ENCODE assay signal across 8 mouse cellular contexts in genomic region chr4:106838548-106839253, GRCm38 (mm10). TPM values are rescaled to one million over a fixed set of nuclear protein-coding genes. Genes with fewer than 3 reads are reported as not detected.
DNase-seq lines count a peak whose midpoint lies in the region; ATAC-seq lines count a peak whose summit lies in the region.

No protein-coding gene starts in this region.

- H3K4me2 ChIP-seq in hindbrain, embryonic 14.5 days (replicated peaks) = peak overlapping the region; percentile 100

- DNase-seq in R1 (ENCODE audit: low read depth, low spot score) = peak; percentile 89
- DNase-seq in cerebellum, postnatal 14 days = peak; percentile 99
- peak; percentile 91 to 94 for DNase-seq in frontal cortex, postnatal 25 days (ENCODE audit: low spot score in 2 of 2)
- peak; percentile 93 for DNase-seq in hindbrain, embryonic 14.5 days (ENCODE audit: low spot score)
- peak; percentile 84 for DNase-seq in left cerebral cortex, adult 11 months (ENCODE audit: low spot score)
- DNase-seq in lung, postnatal 36 days = peak; percentile 94
- DNase-seq in retina, embryonic 14.5 days (ENCODE audit: low spot score) = peak; percentile 96
- DNase-seq in thymus, postnatal 4 days = peak; percentile 100

- whole genome bisulfite sequencing in hindbrain, embryonic 14.5 days = 2% methylated on average over 36 of the region's 36 CpGs

- H3K4me3 ChIP-seq in hindbrain, embryonic 14.5 days (replicated peaks; ENCODE audit: low read length) = peak overlapping the region; percentile 57

- no peaks in the 10 kb centered on the region for H3K9me3 ChIP-seq in hindbrain, embryonic 14.5 days (ENCODE audit: control insufficient read depth, low read length)

- peak overlapping the region; percentile 94 for H3K9ac ChIP-seq in hindbrain, embryonic 14.5 days

- ATAC-seq in hindbrain, embryonic 14.5 days (ENCODE audit: low FRiP score) = peak; percentile 76

- no peaks in the 10 kb centered on the region for H3K36me3 ChIP-seq in hindbrain, embryonic 14.5 days (replicated peaks; ENCODE audit: control insufficient read depth, insufficient read depth)

- H3K27me3 ChIP-seq in hindbrain, embryonic 14.5 days (ENCODE audit: control insufficient read depth, insufficient read depth, low read length) = no peaks in the 10 kb centered on the region

- H3K27ac ChIP-seq in hindbrain, embryonic 14.5 days = peak overlapping the region; percentile 100

- peaks cover 44% of the 10 kb centered on the region for H3K4me1 ChIP-seq in hindbrain, embryonic 14.5 days (replicated peaks; ENCODE audit: control insufficient read depth, insufficient read depth, low read length)

RNA-seq across cellular contexts. Expression of gene Acot11, which starts 33.9 kb away (rescaled TPM):
- polyA plus RNA-seq in hindbrain, embryonic 14.5 days (2014; fragmentation: Nextera tagmentation; extraction: Ambion mirVana) = 2.0 and 2.1 TPM in 2 replicates

Comparison
In these comparisons a context has a peak if more than half of its experiments do, and no peak if none do; other contexts are left out.
1. Peak in every context shown above with its lines: DNase-seq, ATAC-seq, H3K4me3 ChIP-seq and H3K27ac ChIP-seq.